ENCODE assay signal across 16 mouse cellular contexts in genomic region chr17:49787351-49787750, GRCm38 (mm10).
"Had no signal": no experiment of that assay in that cellular context is flagged by ENCODE, and none has a peak within 500 bp of the region (broad histone marks: within the 10 kb centered on the region; RNA-seq: fewer than 3 reads in every experiment).

No protein-coding gene starts in this region.

- H3K27ac ChIP-seq: neural tube, embryonic 13.5 days; neural tube, embryonic 15.5 days; stomach, embryonic 15.5 days; stomach, postnatal 0 days had no signal

- H3K36me3 ChIP-seq: neural tube, embryonic 13.5 days; neural tube, embryonic 15.5 days; stomach, embryonic 15.5 days had no signal

- DNase-seq: retina, postnatal 1 day; right cerebral cortex, adult 18-20 months; right cerebral cortex, postnatal 14 days; right cerebral cortex, postnatal 25 days; right cerebral cortex, postnatal 4 days; spleen, adult 18-20 months; thymus, adult 18-20 months; thymus, adult 2 months; thymus, postnatal 14 days; thymus, postnatal 25 days; thymus, postnatal 36 days; thymus, postnatal 4 days had no signal

- H3K4me2 ChIP-seq: neural tube, embryonic 13.5 days; neural tube, embryonic 15.5 days; stomach, embryonic 15.5 days had no signal

- H3K9me3 ChIP-seq: neural tube, embryonic 13.5 days; neural tube, embryonic 15.5 days; stomach, embryonic 15.5 days had no signal

- H3K27me3 ChIP-seq: neural tube, embryonic 13.5 days; neural tube, embryonic 15.5 days; stomach, embryonic 15.5 days had no signal

- H3K4me3 ChIP-seq: neural tube, embryonic 13.5 days; neural tube, embryonic 15.5 days; stomach, embryonic 15.5 days had no signal

- H3K9ac ChIP-seq: neural tube, embryonic 13.5 days; neural tube, embryonic 15.5 days; stomach, embryonic 15.5 days had no signal

- H3K4me1 ChIP-seq: neural tube, embryonic 15.5 days; stomach, embryonic 15.5 days had no signal
